Mouse (Mus musculus): ENCODE measurements around the gene Ccdc113. TPM values are rescaled to one million over a fixed set of nuclear protein-coding genes. Genes with fewer than 3 reads are reported as not detected.

Gene Ccdc113
- polyA plus RNA-seq, 1 experiment from 2014 or later, result 0.24 TPM

GRCm38 (mm10) chr8:95539487-95539886 lies 5.6 kb downstream of the Ccdc113 start:
- H3K9ac ChIP-seq, result no peak overlapping the region
- 67% methylated on average over 5 of the region's 5 CpGs for WGBS
- H3K27me3 ChIP-seq (ENCODE audit: insufficient read depth, low read length), result no peaks in the 10 kb centered on the region
- no peaks in the 10 kb centered on the region for H3K4me1 ChIP-seq (ENCODE audit: insufficient read depth)
- H3K36me3 ChIP-seq (ENCODE audit: insufficient read depth), result no peaks in the 10 kb centered on the region
- H3K4me3 ChIP-seq (ENCODE audit: low read depth, low read length), result no peak overlapping the region
- H3K4me2 ChIP-seq, result no peak overlapping the region
- DNase-seq (no peak), ATAC-seq (ENCODE audit: insufficient read depth) (no peak)
- TF ChIP-seq CTCF (IDR thresholded peaks at IDR 0.05; ENCODE audit: low read depth), result no peak
- no peaks in the 10 kb centered on the region for H3K9me3 ChIP-seq (ENCODE audit: low read depth, low read length)
- no peak overlapping the region for H3K27ac ChIP-seq (ENCODE audit: low read depth)

- Histone ChIP-seq H3K9me3 (ENCODE audit: low read depth, low read length) (no peaks in the 10 kb centered on the region), H3K4me2 (no peak overlapping the region), H3K27me3 (ENCODE audit: insufficient read depth, low read length) (no peaks in the 10 kb centered on the region), H3K27ac (ENCODE audit: low read depth) (no peak overlapping the region), H3K4me1 (ENCODE audit: insufficient read depth) (no peaks in the 10 kb centered on the region), H3K4me3 (ENCODE audit: low read depth, low read length) (no peak overlapping the region), H3K9ac (no peak overlapping the region), H3K36me3 (ENCODE audit: insufficient read depth) (no peaks in the 10 kb centered on the region)
- 80% methylated on average over 6 of the region's 6 CpGs for WGBS
- no peak for DNase-seq
- ATAC-seq (ENCODE audit: insufficient read depth), result no peak
- TF ChIP-seq CTCF (IDR thresholded peaks at IDR 0.05; ENCODE audit: low read depth), result no peak
Measured at GRCm38 (mm10) chr8:95542191-95542590, 8.3 kb downstream of the Ccdc113 start.

- H3K9ac ChIP-seq, result no peak overlapping the region
- no peaks in the 10 kb centered on the region for H3K9me3 ChIP-seq (ENCODE audit: low read depth, low read length)
- ATAC-seq (ENCODE audit: insufficient read depth), result no peak
- 79% methylated on average over 3 of the region's 3 CpGs for WGBS
- no peaks in the 10 kb centered on the region for H3K36me3 ChIP-seq (ENCODE audit: insufficient read depth)
- H3K27me3 ChIP-seq (ENCODE audit: insufficient read depth, low read length), result no peaks in the 10 kb centered on the region
- H3K27ac ChIP-seq (ENCODE audit: low read depth), result no peak overlapping the region
- no peak for TF ChIP-seq CTCF (IDR thresholded peaks at IDR 0.05; ENCODE audit: low read depth)
- H3K4me2 ChIP-seq, result no peak overlapping the region
- no peak for DNase-seq
- H3K4me3 ChIP-seq (ENCODE audit: low read depth, low read length), result no peak overlapping the region
- H3K4me1 ChIP-seq (ENCODE audit: insufficient read depth), result no peaks in the 10 kb centered on the region
Measured at GRCm38 (mm10) chr8:95543065-95543464, 9.2 kb downstream of the Ccdc113 start.

DNA sequence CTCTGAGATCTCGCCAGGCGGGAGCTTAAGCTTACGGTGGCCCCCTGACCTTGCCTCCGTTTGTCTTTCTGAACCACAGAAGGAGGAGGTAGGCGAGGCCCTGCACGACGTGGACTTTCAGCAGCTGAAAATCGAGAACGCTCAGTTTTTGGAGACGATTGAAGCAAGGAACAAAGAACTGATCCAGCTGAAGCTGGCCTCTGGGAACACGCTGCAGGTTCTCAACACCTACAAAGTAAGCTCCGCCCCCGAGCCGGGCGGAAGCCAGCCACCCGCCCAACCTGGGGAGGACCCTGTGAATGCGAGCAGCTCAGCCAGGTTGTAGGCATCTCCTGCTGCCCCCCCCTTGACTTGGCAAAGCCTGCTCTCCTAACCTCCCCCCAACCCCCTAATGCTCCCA lies 11.9 kb downstream of the Ccdc113 start:
- 60% methylated on average over 17 of the region's 17 CpGs for WGBS
- no peak overlapping the region for H3K9ac ChIP-seq
- no peak overlapping the region for H3K4me2 ChIP-seq
- DNase-seq, result no peak
- H3K4me1 ChIP-seq (ENCODE audit: insufficient read depth), result no peaks in the 10 kb centered on the region
- no peak for ATAC-seq (ENCODE audit: insufficient read depth)
- no peak overlapping the region for H3K27ac ChIP-seq (ENCODE audit: low read depth)
- TF ChIP-seq CTCF (IDR thresholded peaks at IDR 0.05; ENCODE audit: low read depth), result no peak
- no peak overlapping the region for H3K4me3 ChIP-seq (ENCODE audit: low read depth, low read length)
- H3K9me3 ChIP-seq (ENCODE audit: low read depth, low read length), result no peaks in the 10 kb centered on the region
- no peaks in the 10 kb centered on the region for H3K36me3 ChIP-seq (ENCODE audit: insufficient read depth)
- H3K27me3 ChIP-seq (ENCODE audit: insufficient read depth, low read length), result no peaks in the 10 kb centered on the region

DNA sequence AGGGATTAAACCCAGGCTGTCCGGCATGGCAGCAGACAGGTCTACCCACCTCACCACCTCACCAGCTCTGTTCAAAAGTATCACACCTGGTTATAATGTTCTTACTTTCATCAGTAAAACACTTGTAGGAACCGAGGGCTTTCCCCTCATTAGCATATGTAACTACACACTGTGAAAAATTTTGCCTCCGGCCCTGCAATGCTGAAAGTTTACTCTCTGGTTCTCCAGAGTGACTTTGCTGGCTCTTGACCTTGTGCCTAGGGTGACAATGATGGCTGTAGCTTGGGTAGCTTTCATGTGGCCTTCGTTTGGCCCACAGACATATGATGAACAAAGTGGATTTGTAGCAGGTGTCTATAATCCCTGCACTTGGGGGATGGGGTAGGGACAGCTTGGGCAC lies 13.1 kb downstream of the Ccdc113 start:
- Histone ChIP-seq H3K4me1 (ENCODE audit: insufficient read depth) (no peaks in the 10 kb centered on the region), H3K4me3 (ENCODE audit: low read depth, low read length) (no peak overlapping the region), H3K27ac (ENCODE audit: low read depth) (no peak overlapping the region), H3K36me3 (ENCODE audit: insufficient read depth) (no peaks in the 10 kb centered on the region), H3K4me2 (no peak overlapping the region), H3K9me3 (ENCODE audit: low read depth, low read length) (no peaks in the 10 kb centered on the region), H3K9ac (no peak overlapping the region), H3K27me3 (ENCODE audit: insufficient read depth, low read length) (no peaks in the 10 kb centered on the region)
- WGBS, result 73% methylated on average over 4 of the region's 4 CpGs
- DNase-seq (no peak), ATAC-seq (ENCODE audit: insufficient read depth) (no peak)
- TF ChIP-seq CTCF (IDR thresholded peaks at IDR 0.05; ENCODE audit: low read depth), result no peak

DNA sequence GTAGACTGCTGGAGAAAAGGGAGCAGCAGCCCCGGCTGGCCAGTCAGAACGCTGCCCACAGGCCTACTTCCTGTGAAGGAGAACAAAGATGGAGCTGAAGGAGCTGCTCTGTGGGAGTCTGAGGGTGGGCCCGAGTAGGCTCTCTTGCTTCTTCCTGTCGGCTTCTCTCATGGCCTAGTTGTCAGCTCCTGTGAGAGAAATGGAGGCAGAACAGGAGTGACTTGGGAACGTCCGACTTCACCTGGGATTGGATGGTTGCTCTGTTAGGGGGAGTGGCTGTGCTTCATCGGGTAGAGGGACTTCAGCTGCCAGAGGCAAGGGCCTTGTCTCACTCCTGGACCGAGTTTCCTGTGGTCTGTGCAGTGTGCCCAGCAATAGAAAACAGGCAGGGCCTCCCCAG lies 14.0 kb downstream of the Ccdc113 start:
- Histone ChIP-seq H3K4me1 (ENCODE audit: insufficient read depth) (no peaks in the 10 kb centered on the region), H3K9ac (no peak overlapping the region), H3K4me3 (ENCODE audit: low read depth, low read length) (no peak overlapping the region), H3K36me3 (ENCODE audit: insufficient read depth) (no peaks in the 10 kb centered on the region), H3K27me3 (ENCODE audit: insufficient read depth, low read length) (no peaks in the 10 kb centered on the region), H3K9me3 (ENCODE audit: low read depth, low read length) (no peaks in the 10 kb centered on the region), H3K27ac (ENCODE audit: low read depth) (no peak overlapping the region), H3K4me2 (no peak overlapping the region)
- 51% methylated on average over 8 of the region's 8 CpGs for WGBS
- ATAC-seq (ENCODE audit: insufficient read depth) (no peak), DNase-seq (no peak)
- no peak for TF ChIP-seq CTCF (IDR thresholded peaks at IDR 0.05; ENCODE audit: low read depth)

DNA sequence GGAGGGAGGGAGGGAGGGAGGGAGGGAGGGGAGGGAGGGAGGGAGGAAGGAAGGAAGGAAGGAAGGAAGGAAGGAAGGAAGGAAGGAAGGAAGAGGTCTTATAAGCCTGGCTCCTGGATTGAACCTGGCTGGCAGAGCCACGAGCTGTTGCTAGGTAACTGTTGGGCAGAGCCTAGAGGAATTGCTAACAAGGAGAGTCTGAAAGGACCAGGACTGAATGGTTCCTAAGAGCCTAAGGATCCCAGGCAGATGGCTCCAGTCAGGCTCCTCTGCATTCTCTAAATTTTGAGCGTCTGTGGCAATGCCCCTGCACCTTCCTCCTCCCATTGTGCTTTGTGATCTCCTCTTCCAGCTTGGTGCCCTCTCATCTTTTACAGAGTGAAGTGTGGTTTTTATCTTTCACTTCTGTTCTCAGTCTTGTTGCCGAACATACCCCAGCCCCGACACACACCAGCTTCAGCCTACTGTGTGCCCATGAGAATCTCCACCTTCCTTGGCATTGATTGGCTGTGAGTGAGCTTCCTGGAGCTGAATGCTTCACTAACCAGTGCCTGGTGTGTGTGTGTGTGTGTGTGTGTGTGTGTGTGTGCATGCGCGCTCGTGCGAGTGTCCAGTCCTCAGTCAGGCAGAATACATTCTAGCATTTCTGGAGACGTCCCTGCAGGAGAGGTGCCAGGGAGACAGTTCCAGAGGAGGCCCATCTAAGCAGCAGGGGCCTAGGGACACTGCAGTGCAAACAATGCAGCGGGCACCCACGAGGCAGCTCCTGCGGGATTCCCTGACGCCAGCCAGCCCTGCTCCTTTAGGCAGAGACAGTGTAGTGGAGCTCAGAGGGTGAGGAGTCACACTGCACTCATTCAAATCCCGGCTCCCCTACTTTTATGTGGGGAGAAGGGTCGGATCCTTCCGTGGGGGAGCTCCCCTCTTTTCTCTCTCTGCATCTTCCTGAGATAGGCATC lies 16.3 kb downstream of the Ccdc113 start:
- ATAC-seq (ENCODE audit: insufficient read depth), result no peak
- Histone ChIP-seq H3K36me3 (ENCODE audit: insufficient read depth) (no peaks in the 10 kb centered on the region), H3K4me2 (no peak overlapping the region), H3K27me3 (ENCODE audit: insufficient read depth, low read length) (no peaks in the 10 kb centered on the region), H3K4me1 (ENCODE audit: insufficient read depth) (no peaks in the 10 kb centered on the region), H3K9me3 (ENCODE audit: low read depth, low read length) (no peaks in the 10 kb centered on the region), H3K4me3 (ENCODE audit: low read depth, low read length) (no peak overlapping the region), H3K9ac (no peak overlapping the region), H3K27ac (ENCODE audit: low read depth) (no peak overlapping the region)
- TF ChIP-seq CTCF (IDR thresholded peaks at IDR 0.05; ENCODE audit: low read depth), result no peak
- DNase-seq, result no peak
- 56% methylated on average over 16 of the region's 16 CpGs for WGBS

All from lung, embryonic 14.5 days (tissue).